Mouse (Mus musculus) hindbrain, embryonic 15.5 days (tissue): ENCODE data around the gene Foxc1. TPM values are rescaled to one million over a fixed set of nuclear protein-coding genes. Genes with fewer than 3 reads are reported as not detected.

Source experiments
- ATAC-seq: fragments of 200-750 bp; cut with Nextera tagmentation; 2 replicates; pipeline ENCODE4 v1.8.0; 2017; ENCODE audit warnings: low read depth, moderate number of reproducible peaks, moderate TSS enrichment; ENCODE audit not compliant: low FRiP score
- H3K27ac ChIP-seq: fragments of 300-500 bp; sonication (generic); replicated peaks from 2 replicates; pipeline ENCODE4 v1.5.1; 2015; ENCODE audit warnings: mild to moderate bottlenecking, inconsistent platforms
- H3K27me3 ChIP-seq: fragments of 300-500 bp; sonication (generic); 2 replicates; pipeline ENCODE4 v1.6.1; 2015; ENCODE audit warnings: control low read depth, inconsistent platforms
- H3K36me3 ChIP-seq: fragments of 300-500 bp; sonication (generic); 2 replicates; pipeline ENCODE4 v1.6.1; 2015; ENCODE audit warnings: control low read depth, inconsistent platforms
- H3K4me1 ChIP-seq: fragments of 300-500 bp; sonication (generic); replicated peaks from 2 replicates; pipeline ENCODE4 v1.6.1; 2015; ENCODE audit warnings: control low read depth, inconsistent platforms
- H3K4me2 ChIP-seq: fragments of 300-500 bp; sonication (generic); 2 replicates; pipeline ENCODE4 v1.6.1; 2015; ENCODE audit warnings: moderate library complexity, mild to moderate bottlenecking, inconsistent platforms
- H3K4me3 ChIP-seq: fragments of 300-500 bp; sonication (generic); 2 replicates; pipeline ENCODE4 v1.5.1; 2015; ENCODE audit warnings: mild to moderate bottlenecking, inconsistent platforms
- H3K9ac ChIP-seq: fragments of 300-500 bp; sonication (generic); 2 replicates; pipeline ENCODE4 v1.6.1; 2015; ENCODE audit warnings: inconsistent platforms
- H3K9me3 ChIP-seq: fragments of 300-500 bp; sonication (generic); 2 replicates; pipeline ENCODE4 v1.6.1; 2016; ENCODE audit warnings: control low read depth, inconsistent platforms
- WGBS: fragments of 180-500 bp; shearing (Covaris S2); methylation state at CpG from one replicate; pipeline ENCODE4 v1.1.7; 2015; 5-methylcytosine and 5-hydroxymethylcytosine counted together
- polyA plus RNA-seq: library from polyadenylated mRNA; unstranded; fragments of >200 nt; fragmentation: Nextera tagmentation; extraction: Ambion mirVana; gene quantifications from 2 replicates; pipeline ENCODE4 v1.2.1, GENCODE M21; 2015

The Foxc1 gene
- polyA plus RNA-seq, 1 experiment from 2014 or later: 1.4 TPM

- Histone ChIP-seq H3K27me3 (peaks cover 59% of the 10 kb centered on the region), H3K4me3 (peak overlapping the region; percentile 29)
- 2% methylated on average over 16 of the region's 16 CpGs for WGBS
Measured at GRCm38 (mm10) chr13:31820587-31821017, 14.2 kb downstream of the Foxc1 start.

DNA sequence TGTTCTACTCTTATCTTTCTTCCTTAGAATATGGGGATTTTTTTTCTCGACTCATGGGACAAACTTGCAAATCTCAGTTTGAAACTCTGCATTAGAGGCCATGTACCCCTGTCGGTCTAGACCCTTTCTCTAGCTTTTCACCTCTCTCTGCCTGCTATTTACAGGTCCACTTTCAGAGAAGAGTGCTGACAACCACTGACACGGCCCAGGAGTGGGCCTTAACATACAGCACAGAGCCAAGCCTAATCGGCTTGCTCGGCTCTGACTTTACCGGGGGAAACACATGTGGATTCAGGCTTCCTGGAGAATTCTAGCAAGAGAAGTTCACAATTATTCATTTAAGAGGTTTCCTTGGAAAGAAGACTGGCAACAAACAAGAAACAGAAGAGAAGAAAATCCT, 14.6 kb downstream of the Foxc1 start:
- H3K4me1 ChIP-seq: peaks cover 5% of the 10 kb centered on the region; the same call in 1 of the 2 replicates
- H3K4me2 ChIP-seq: peak overlapping the region; percentile 50
- no peaks in the 10 kb centered on the region for H3K36me3 ChIP-seq
- H3K9me3 ChIP-seq: no peaks in the 10 kb centered on the region
- 22% methylated on average over 6 of the region's 6 CpGs for WGBS
- ATAC-seq: no peak
- H3K9ac ChIP-seq: 0 out of 2 replicates have a peak overlapping the region, but pooled peaks have one; percentile 1
- peak overlapping the region; percentile 29; the same call in 1 of the 2 replicates for H3K4me3 ChIP-seq
- no peak overlapping the region for H3K27ac ChIP-seq
- peaks cover 55% of the 10 kb centered on the region for H3K27me3 ChIP-seq

More at GRCm38 (mm10) chr13:31820587-31821017, 14.2 kb downstream of the Foxc1 start:
- Histone ChIP-seq H3K9ac (0 out of 2 replicates have a peak overlapping the region, but pooled peaks have one; percentile 1), H3K4me2 (peak overlapping the region; percentile 50), H3K36me3 (no peaks in the 10 kb centered on the region), H3K4me1 (peaks cover 5% of the 10 kb centered on the region; the same call in 1 of the 2 replicates), H3K9me3 (no peaks in the 10 kb centered on the region), H3K27ac (no peak overlapping the region)
- peak; percentile 74 for ATAC-seq

- ATAC-seq: no peak
- 26% methylated on average over 5 of the region's 5 CpGs for WGBS
- Histone ChIP-seq H3K9ac (no peak overlapping the region), H3K4me1 (peaks cover 5% of the 10 kb centered on the region; the same call in 1 of the 2 replicates), H3K36me3 (no peaks in the 10 kb centered on the region), H3K9me3 (no peaks in the 10 kb centered on the region), H3K27ac (no peak overlapping the region), H3K4me3 (no peak overlapping the region), H3K27me3 (peaks cover 36% of the 10 kb centered on the region), H3K4me2 (no peak overlapping the region)
Measured at GRCm38 (mm10) chr13:31823316-31823715, 16.9 kb downstream of the Foxc1 start.

GRCm38 (mm10) chr13:31825180-31825579, 18.7 kb downstream of the Foxc1 start:
- no peak overlapping the region for H3K9ac ChIP-seq
- peaks cover 19% of the 10 kb centered on the region; the same call in 1 of the 2 replicates for H3K27me3 ChIP-seq
- ATAC-seq: no peak
- WGBS: 93% methylated on average over 1 of the region's 1 CpGs
- peaks cover 5% of the 10 kb centered on the region; the same call in 1 of the 2 replicates for H3K4me1 ChIP-seq
- H3K9me3 ChIP-seq: no peaks in the 10 kb centered on the region
- no peak overlapping the region for H3K4me2 ChIP-seq
- no peaks in the 10 kb centered on the region for H3K36me3 ChIP-seq
- no peak overlapping the region for H3K27ac ChIP-seq
- no peak overlapping the region for H3K4me3 ChIP-seq

DNA sequence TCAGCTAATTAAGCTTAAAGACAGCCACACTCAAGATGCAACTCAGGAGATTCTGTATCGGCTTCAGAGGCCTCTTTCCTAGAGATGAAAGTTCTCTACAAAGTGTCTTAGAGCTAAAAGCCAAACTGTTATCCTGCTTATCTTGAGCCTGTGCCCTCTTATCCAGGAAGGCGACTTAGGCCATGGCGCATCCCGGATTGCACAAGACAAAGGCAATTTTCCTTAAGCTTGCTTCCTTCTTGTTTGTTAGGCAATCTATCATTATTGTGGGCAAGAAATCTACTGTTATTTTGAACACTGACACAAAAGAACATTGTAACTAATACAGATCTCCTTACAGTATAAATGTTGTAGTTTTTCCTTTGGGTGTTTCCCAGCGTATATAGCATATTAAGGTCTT, 20.7 kb downstream of the Foxc1 start:
- Histone ChIP-seq H3K9me3 (no peaks in the 10 kb centered on the region), H3K36me3 (no peaks in the 10 kb centered on the region), H3K4me3 (no peak overlapping the region), H3K27ac (no peak overlapping the region), H3K4me2 (no peak overlapping the region), H3K4me1 (0 out of 2 replicates have a peak, but pooled peaks cover 2% of the 10 kb centered on the region), H3K9ac (no peak overlapping the region), H3K27me3 (peaks cover 11% of the 10 kb centered on the region; the same call in 1 of the 2 replicates)
- 93% methylated on average over 5 of the region's 5 CpGs for WGBS
- ATAC-seq: no peak

DNA sequence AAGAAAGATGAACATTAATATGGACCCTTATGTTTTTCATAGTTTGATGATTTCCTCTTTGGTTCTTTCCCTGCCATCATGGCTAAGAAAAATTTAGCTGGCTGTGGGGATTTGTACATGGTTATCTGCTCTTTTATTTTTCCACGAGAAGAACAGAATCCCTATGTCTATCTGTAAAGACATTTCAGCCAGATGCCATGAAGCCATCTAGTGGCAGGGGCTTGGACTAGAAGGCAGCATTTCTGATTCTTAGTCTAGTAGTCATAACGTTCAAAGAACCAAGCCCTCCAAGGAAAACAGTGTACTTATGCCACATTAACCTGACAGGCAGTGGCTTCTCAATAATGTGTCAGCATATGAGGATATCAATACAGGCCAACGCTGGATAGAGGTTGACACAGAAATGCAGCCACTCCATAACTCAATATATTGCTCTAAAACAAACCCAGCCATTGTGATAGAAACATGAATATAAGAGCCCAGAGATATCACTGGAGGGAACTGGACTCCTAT, 21.4 kb downstream of the Foxc1 start:
- Histone ChIP-seq H3K27me3 (0 out of 2 replicates have a peak, but pooled peaks cover 5% of the 10 kb centered on the region), H3K4me2 (no peak overlapping the region), H3K36me3 (no peaks in the 10 kb centered on the region), H3K9me3 (no peaks in the 10 kb centered on the region), H3K27ac (no peak overlapping the region), H3K4me1 (no peaks in the 10 kb centered on the region), H3K9ac (no peak overlapping the region), H3K4me3 (no peak overlapping the region)
- WGBS: 61% methylated on average over 3 of the region's 3 CpGs
- no peak for ATAC-seq

DNA sequence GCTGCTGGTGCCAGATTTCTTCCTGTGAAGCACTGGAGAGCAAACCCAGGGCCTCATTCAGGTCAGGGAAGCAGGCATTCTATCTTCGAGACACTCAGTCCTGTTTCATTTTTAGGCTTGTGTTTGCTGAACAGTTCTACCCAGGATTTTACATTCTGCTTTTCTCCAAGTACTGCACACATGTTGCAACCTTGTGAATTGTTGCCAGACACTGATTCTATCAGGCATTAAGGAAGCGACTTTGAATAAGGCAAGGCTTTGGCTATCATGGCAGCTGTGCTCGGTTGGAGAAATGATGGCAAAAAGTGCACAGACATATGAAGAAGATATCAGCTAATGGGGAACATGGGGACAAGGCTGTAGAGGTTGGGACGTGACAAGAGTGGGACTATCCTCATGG, 22.0 kb downstream of the Foxc1 start:
- Histone ChIP-seq H3K36me3 (no peaks in the 10 kb centered on the region), H3K9me3 (no peaks in the 10 kb centered on the region), H3K27me3 (0 out of 2 replicates have a peak, but pooled peaks cover 5% of the 10 kb centered on the region), H3K9ac (no peak overlapping the region), H3K4me1 (no peaks in the 10 kb centered on the region), H3K4me3 (no peak overlapping the region), H3K27ac (no peak overlapping the region), H3K4me2 (no peak overlapping the region)
- WGBS: 92% methylated on average over 4 of the region's 4 CpGs
- ATAC-seq: no peak

- no peak for ATAC-seq
- Histone ChIP-seq H3K27me3 (no peaks in the 10 kb centered on the region), H3K9me3 (no peaks in the 10 kb centered on the region), H3K4me3 (no peak overlapping the region), H3K9ac (no peak overlapping the region), H3K4me2 (no peak overlapping the region), H3K4me1 (no peaks in the 10 kb centered on the region), H3K27ac (no peak overlapping the region), H3K36me3 (no peaks in the 10 kb centered on the region)
- WGBS: 70% methylated on average over 9 of the region's 9 CpGs
Measured at GRCm38 (mm10) chr13:31830332-31830731, 23.9 kb downstream of the Foxc1 start.

- Histone ChIP-seq H3K36me3 (no peaks in the 10 kb centered on the region), H3K27me3 (no peaks in the 10 kb centered on the region), H3K4me3 (no peak overlapping the region), H3K27ac (no peak overlapping the region), H3K4me1 (no peaks in the 10 kb centered on the region), H3K9ac (no peak overlapping the region), H3K4me2 (no peak overlapping the region), H3K9me3 (no peaks in the 10 kb centered on the region)
- no peak for ATAC-seq
- 90% methylated on average over 4 of the region's 4 CpGs for WGBS
Measured at GRCm38 (mm10) chr13:31835802-31836201, 29.4 kb downstream of the Foxc1 start.

DNA sequence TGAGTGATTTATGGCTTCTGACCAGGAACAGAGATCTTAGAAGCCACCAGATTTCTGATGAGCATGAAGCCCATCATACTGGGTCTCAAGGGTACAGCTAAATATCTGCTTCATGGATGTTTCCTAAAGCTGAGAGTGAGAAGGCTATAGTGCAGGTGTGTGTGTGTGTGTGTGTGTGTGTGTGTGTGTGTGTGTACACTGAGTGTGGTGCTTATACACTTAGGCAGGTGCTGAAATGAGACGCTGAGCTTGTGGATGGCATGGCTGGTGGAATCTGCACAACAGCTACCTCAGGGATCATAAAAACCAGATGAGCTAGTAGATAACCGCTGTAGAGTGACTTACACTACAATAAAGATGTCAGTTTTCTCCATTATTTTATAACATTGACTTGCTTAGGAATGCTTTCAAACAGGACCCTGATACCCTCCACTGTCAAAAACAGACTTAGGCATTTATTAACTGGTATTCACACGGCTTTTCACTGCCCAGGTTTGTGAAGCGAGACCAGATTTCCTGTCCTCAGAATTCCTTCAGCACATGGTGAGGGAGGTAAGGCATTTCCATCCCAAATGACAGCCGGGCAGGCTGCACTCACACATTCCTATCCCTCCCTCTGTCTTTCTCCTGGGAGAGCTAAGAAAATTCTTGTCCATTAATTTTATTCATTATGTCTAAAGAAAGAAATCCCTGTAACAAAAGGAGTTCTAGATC, 43.0 kb downstream of the Foxc1 start:
- no peaks in the 10 kb centered on the region for H3K9me3 ChIP-seq
- no peaks in the 10 kb centered on the region for H3K36me3 ChIP-seq
- 47% methylated on average over 5 of the region's 5 CpGs for WGBS
- no peak overlapping the region for H3K27ac ChIP-seq
- H3K4me1 ChIP-seq: no peaks in the 10 kb centered on the region
- H3K27me3 ChIP-seq: no peaks in the 10 kb centered on the region
- no peak overlapping the region for H3K4me2 ChIP-seq
- H3K4me3 ChIP-seq: no peak overlapping the region
- H3K9ac ChIP-seq: no peak overlapping the region
- ATAC-seq: no peak

DNA sequence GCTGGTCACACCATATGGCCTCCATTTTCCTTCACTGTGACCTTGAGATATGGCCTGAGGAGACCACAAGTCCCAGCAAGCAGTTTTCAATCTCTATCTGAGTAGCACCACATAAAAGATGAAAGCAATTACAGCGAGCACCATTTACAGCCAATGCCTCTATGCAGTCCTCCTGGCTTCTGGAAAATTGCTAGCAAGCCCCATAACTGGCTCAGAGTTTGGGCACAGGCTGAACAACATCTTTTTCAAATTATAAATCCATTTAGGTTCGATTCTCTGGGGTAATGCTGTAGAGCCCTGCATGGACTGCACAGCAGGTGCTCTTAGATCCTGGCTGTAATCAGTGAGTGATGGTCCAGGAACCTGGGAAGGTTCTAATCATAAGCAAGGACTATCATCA, 47.1 kb downstream of the Foxc1 start:
- Histone ChIP-seq H3K4me3 (no peak overlapping the region), H3K27ac (no peak overlapping the region)
- WGBS: 63% methylated on average over 2 of the region's 2 CpGs

DNA sequence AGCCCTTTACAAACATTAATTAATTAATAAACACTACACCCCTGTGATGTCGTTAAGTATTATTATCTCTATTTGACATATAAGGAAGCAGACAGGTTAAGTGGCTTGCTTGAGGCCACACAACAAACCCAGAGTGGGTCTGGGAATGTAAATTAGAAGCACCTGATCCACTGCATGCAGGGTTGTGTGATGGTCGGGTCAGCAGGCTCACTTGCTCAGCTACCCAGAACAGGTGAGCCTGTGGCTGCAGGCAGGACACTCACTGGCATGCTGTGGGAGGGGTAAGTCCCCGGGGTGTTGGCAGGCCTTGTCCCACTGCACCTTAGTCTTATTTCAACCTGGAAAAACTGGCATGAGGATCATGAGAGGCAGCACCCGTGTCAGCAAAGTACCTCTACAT, 47.6 kb downstream of the Foxc1 start:
- Histone ChIP-seq H3K36me3 (no peaks in the 10 kb centered on the region), H3K27me3 (no peaks in the 10 kb centered on the region), H3K27ac (no peak overlapping the region), H3K4me2 (no peak overlapping the region), H3K9me3 (no peaks in the 10 kb centered on the region), H3K9ac (no peak overlapping the region), H3K4me1 (no peaks in the 10 kb centered on the region), H3K4me3 (no peak overlapping the region)
- 0 out of 2 replicates have a peak, but pooled peaks have one; percentile 42 for ATAC-seq
- 83% methylated on average over 4 of the region's 4 CpGs for WGBS

More for the DNA sequence above, 47.1 kb downstream of the Foxc1 start:
- Histone ChIP-seq H3K27me3 (no peaks in the 10 kb centered on the region), H3K4me2 (no peak overlapping the region), H3K4me1 (no peaks in the 10 kb centered on the region), H3K36me3 (no peaks in the 10 kb centered on the region), H3K9me3 (no peaks in the 10 kb centered on the region), H3K9ac (no peak overlapping the region)
- peak; percentile 42; the same call in 1 of the 2 replicates for ATAC-seq
